Mouse (Mus musculus): ENCODE measurements around the gene Ube2i.

Ube2i gene

GRCm38 (mm10) chr17:25274571-25275346 lies at the start of gene Ube2i:
TSS of gene Ube2i (minus strand) at chr17:25274622.
- DNase-seq (ENCODE audit: low spot score) = no peak

- DNase-seq (ENCODE audit: low spot score) = no peak
Measured at GRCm38 (mm10) chr17:25322930-25323329, 48.5 kb upstream of the Ube2i start.

GRCm38 (mm10) chr17:25320819-25321218 lies 46.4 kb upstream of the Ube2i start:
- no peak for DNase-seq (ENCODE audit: low spot score)

GRCm38 (mm10) chr17:25318354-25318753 lies 43.9 kb upstream of the Ube2i start, which contains the start of gene Prss29:
TSS of gene Prss29 (plus strand) at chr17:25318654.
- DNase-seq (ENCODE audit: low spot score) = no peak

GRCm38 (mm10) chr17:25308346-25308745 lies 33.9 kb upstream of the Ube2i start, which contains the start of gene Prss28:
TSS of gene Prss28 (plus strand) at chr17:25308646.
- no peak for DNase-seq (ENCODE audit: low spot score)

- DNase-seq (ENCODE audit: low spot score) = no peak
Measured at GRCm38 (mm10) chr17:25298094-25298493, 23.7 kb upstream of the Ube2i start, which contains the start of gene Prss34. TSS of gene Prss34 (plus strand) at chr17:25298394.

- DNase-seq (ENCODE audit: low spot score) = no peak
Measured at GRCm38 (mm10) chr17:25294111-25294510, 19.7 kb upstream of the Ube2i start.

GRCm38 (mm10) chr17:25293495-25293894 lies 19.1 kb upstream of the Ube2i start:
- DNase-seq (ENCODE audit: low spot score) = no peak

- no peak for DNase-seq (ENCODE audit: low spot score)
Measured at GRCm38 (mm10) chr17:25290411-25290810, 16.0 kb upstream of the Ube2i start.

- no peak for DNase-seq (ENCODE audit: low spot score)
Measured at GRCm38 (mm10) chr17:25288842-25289241, 14.4 kb upstream of the Ube2i start.

- peak; percentile 77 for DNase-seq (ENCODE audit: low spot score)
Measured at GRCm38 (mm10) chr17:25285033-25285432, 10.6 kb upstream of the Ube2i start.

GRCm38 (mm10) chr17:25282133-25282532 lies 7.7 kb upstream of the Ube2i start:
- DNase-seq (ENCODE audit: low spot score) = peak; percentile 83

GRCm38 (mm10) chr17:25275833-25276232 lies 1.4 kb upstream of the Ube2i start:
- DNase-seq (ENCODE audit: low spot score) = no peak

- DNase-seq (ENCODE audit: low spot score) = peak; percentile 95
Measured at GRCm38 (mm10) chr17:25273706-25274501, 518 bp downstream of the Ube2i start.

- peak; percentile 89 for DNase-seq (ENCODE audit: low spot score)
Measured at GRCm38 (mm10) chr17:25272951-25273705, 1.3 kb downstream of the Ube2i start.

GRCm38 (mm10) chr17:25272326-25272725 lies 2.1 kb downstream of the Ube2i start:
- peak; percentile 50 for DNase-seq (ENCODE audit: low spot score)

GRCm38 (mm10) chr17:25270795-25271335 lies 3.6 kb downstream of the Ube2i start:
- peak; percentile 63 for DNase-seq (ENCODE audit: low spot score)

GRCm38 (mm10) chr17:25264453-25264852 lies 10.0 kb downstream of the Ube2i start:
- DNase-seq (ENCODE audit: low spot score) = no peak

GRCm38 (mm10) chr17:25257804-25258261 lies 16.6 kb downstream of the Ube2i start:
- DNase-seq (ENCODE audit: low spot score) = no peak

GRCm38 (mm10) chr17:25256140-25256754 lies 18.2 kb downstream of the Ube2i start, which contains the start of gene Baiap3:
TSS of gene Baiap3 (minus strand) at chr17:25256364.
- no peak for DNase-seq (ENCODE audit: low spot score)

GRCm38 (mm10) chr17:25255110-25255509 lies 19.3 kb downstream of the Ube2i start:
- DNase-seq (ENCODE audit: low spot score) = no peak
